Mouse (Mus musculus): ENCODE measurements around the gene Fv1. TPM values are rescaled to one million over a fixed set of nuclear protein-coding genes. Genes with fewer than 3 reads are reported as not detected.

The Fv1 gene
- polyA plus RNA-seq, 1 experiment, result 3.3 TPM

DNA sequence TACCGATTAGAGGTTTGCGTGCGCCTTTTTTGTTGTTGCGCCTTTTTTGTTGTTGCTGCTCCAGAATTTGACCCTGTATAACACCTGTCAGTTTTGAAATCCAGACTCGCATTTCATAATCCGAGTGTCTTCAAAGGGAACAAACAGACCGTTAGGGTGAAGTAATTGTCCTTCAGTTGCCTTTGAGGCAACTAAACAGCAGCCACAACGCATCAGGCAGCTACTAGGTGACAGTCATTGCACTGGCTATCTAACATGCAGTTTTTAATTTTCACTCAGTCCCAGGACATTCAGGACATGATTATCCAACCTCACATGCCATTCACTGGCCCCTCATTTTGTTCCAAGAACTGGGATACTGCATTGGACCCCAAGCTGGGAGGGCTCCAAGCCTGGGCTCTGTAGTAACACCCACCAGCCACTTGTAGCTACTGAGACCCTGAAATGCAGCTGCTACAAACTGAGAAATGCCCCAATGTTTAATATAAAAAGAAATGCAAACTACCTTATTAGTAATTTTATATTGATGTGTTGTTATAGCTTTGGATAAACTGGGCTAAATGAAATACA, 36.4 kb downstream of the Fv1 start:
- no peak for TF ChIP-seq POLR2A (IDR thresholded peaks at IDR 0.05; ENCODE audit: borderline replicate concordance, control insufficient read depth, low read depth, low read length)
- H3K4me1 ChIP-seq (ENCODE audit: control insufficient read depth, insufficient read depth, low read length), result peaks cover 6% of the 10 kb centered on the region
- H3K4me3 ChIP-seq (replicated peaks; ENCODE audit: control insufficient read depth, low read depth, low read length), result peak overlapping the region; percentile 95
- under 1% methylated on average over 8 of the region's 8 CpGs for WGBS
- peak overlapping the region; percentile 42; the same call in 1 of the 2 replicates for H3K27ac ChIP-seq (ENCODE audit: control insufficient read depth, insufficient read depth, low read depth, low read length, poor library complexity)

GRCm38 (mm10) chr4:147906230-147906629, 37.5 kb downstream of the Fv1 start:
- no peak overlapping the region for H3K4me3 ChIP-seq (replicated peaks; ENCODE audit: control insufficient read depth, low read depth, low read length)
- 74% methylated on average over 5 of the region's 5 CpGs for WGBS
- no peak for TF ChIP-seq CTCF (IDR thresholded peaks at IDR 0.05; ENCODE audit: control insufficient read depth, insufficient read depth, low read length)
- no peak for TF ChIP-seq POLR2A (IDR thresholded peaks at IDR 0.05; ENCODE audit: borderline replicate concordance, control insufficient read depth, low read depth, low read length)
- H3K4me1 ChIP-seq (ENCODE audit: control insufficient read depth, insufficient read depth, low read length), result peaks cover 6% of the 10 kb centered on the region
- H3K27ac ChIP-seq (ENCODE audit: control insufficient read depth, insufficient read depth, low read depth, low read length, poor library complexity), result no peak overlapping the region; the same call in 1 of the 2 replicates

DNA sequence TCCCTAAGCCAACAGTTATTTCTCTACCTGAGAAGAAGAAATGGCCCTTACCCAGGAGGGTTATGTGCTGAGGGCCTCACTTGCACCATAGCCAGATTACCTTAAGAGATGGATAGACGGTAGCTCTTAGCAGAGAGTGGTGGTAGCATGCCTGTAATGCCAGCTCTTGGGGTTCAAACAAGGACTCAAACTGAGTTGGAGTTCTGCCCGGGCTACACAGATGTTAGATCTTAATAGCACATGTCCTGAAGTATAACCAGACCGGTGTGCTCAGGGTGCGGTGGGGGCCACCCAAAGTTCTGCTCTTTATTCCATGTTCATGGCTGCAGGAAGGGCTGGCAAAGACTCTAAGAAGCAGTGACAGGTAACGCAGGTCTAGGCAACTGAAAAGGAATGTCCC, 40.7 kb downstream of the Fv1 start:
- H3K4me3 ChIP-seq (replicated peaks; ENCODE audit: control insufficient read depth, low read depth, low read length), result no peak overlapping the region
- no peak overlapping the region for H3K27ac ChIP-seq (ENCODE audit: control insufficient read depth, insufficient read depth, low read depth, low read length, poor library complexity)
- TF ChIP-seq POLR2A (IDR thresholded peaks at IDR 0.05; ENCODE audit: borderline replicate concordance, control insufficient read depth, low read depth, low read length), result no peak
- no peak for TF ChIP-seq CTCF (IDR thresholded peaks at IDR 0.05; ENCODE audit: control insufficient read depth, insufficient read depth, low read length)
- WGBS, result 82% methylated on average over 5 of the region's 5 CpGs
- no peaks in the 10 kb centered on the region; the same call in 1 of the 2 replicates for H3K4me1 ChIP-seq (ENCODE audit: control insufficient read depth, insufficient read depth, low read length)

DNA sequence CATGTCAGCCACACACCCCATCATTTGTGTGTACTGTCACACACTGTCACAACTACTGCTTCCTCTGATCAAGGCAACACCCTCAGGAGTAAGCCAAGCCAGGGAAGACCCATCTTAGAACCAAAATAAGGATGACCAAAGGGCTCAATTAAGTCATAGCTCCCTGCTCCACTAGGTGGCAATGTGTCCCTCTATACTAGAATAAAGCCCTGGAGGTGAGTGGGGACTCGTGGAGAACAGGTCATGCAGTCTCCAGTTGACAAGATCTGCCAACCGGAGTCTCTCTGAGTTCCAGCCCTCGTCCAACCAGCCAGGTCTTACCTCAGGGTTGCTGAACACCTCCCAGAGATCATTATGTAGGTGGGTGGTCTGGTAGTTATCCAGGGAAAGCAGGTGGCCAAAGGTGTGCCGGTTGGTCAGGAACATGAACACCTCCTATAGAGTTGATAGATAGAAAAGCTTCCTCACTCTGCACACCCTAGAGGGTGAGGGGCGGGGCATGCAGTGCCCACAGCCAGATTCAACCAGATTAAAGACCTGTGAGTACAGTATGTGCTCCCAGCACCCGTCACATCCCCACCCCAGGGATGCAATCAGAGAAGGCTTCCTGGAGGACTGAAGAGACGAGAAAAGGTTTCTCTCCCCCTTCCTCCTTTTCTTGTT, 49.8 kb downstream of the Fv1 start:
- Histone ChIP-seq H3K27ac (ENCODE audit: control insufficient read depth, insufficient read depth, low read depth, low read length, poor library complexity) (no peak overlapping the region), H3K4me1 (ENCODE audit: control insufficient read depth, insufficient read depth, low read length) (no peaks in the 10 kb centered on the region; the same call in 1 of the 2 replicates), H3K4me3 (replicated peaks; ENCODE audit: control insufficient read depth, low read depth, low read length) (no peak overlapping the region)
- TF ChIP-seq POLR2A (IDR thresholded peaks at IDR 0.05; ENCODE audit: borderline replicate concordance, control insufficient read depth, low read depth, low read length) (no peak), CTCF (IDR thresholded peaks at IDR 0.05; ENCODE audit: control insufficient read depth, insufficient read depth, low read length) (0 out of 2 replicates have a peak, but pooled peaks have one; percentile 13)
- WGBS, result 48% methylated on average over 7 of the region's 7 CpGs

Other genes with a start within 250 kb of the Fv1 start
- gene Zfp979, start 226.5 kb upstream of the Fv1 start, polyA plus RNA-seq (2011; ENCODE audit: insufficient read depth, insufficient read length, low replicate concordance, missing spikeins), result 0.86 and 6.6 TPM in 2 replicates
- gene Zfp534, start 166.4 kb upstream of the Fv1 start, polyA plus RNA-seq (2011; ENCODE audit: insufficient read depth, insufficient read length, low replicate concordance, missing spikeins), result 2.3 TPM in 1 of 2 replicates, not detected in the other
- 6.1 and 13.8 TPM in 2 replicates for gene Zfp984, start 59.2 kb upstream of the Fv1 start, polyA plus RNA-seq (2011; ENCODE audit: insufficient read depth, insufficient read length, low replicate concordance, missing spikeins)
- gene Zfp933, start 20.6 kb upstream of the Fv1 start, polyA plus RNA-seq (2011; ENCODE audit: insufficient read depth, insufficient read length, low replicate concordance, missing spikeins), result 2.0 and 4.5 TPM in 2 replicates
- 88.5 and 129 TPM in 2 replicates for gene Miip, start 163 bp upstream of the Fv1 start, polyA plus RNA-seq (2011; ENCODE audit: insufficient read depth, insufficient read length, low replicate concordance, missing spikeins)
- gene Mfn2, start 35.7 kb downstream of the Fv1 start, polyA plus RNA-seq (2011; ENCODE audit: insufficient read depth, insufficient read length, low replicate concordance, missing spikeins), result 12.1 and 23.5 TPM in 2 replicates
- 5.6 and 10.2 TPM in 2 replicates for gene Plod1, start 67.8 kb downstream of the Fv1 start, polyA plus RNA-seq (2011; ENCODE audit: insufficient read depth, insufficient read length, low replicate concordance, missing spikeins)
- gene 2510039O18Rik, start 71.9 kb downstream of the Fv1 start, polyA plus RNA-seq (2011; ENCODE audit: insufficient read depth, insufficient read length, low replicate concordance, missing spikeins), result 12.4 and 19.6 TPM in 2 replicates
- not detected in 2 replicates for gene Nppb, start 116.8 kb downstream of the Fv1 start, polyA plus RNA-seq (2011; ENCODE audit: insufficient read depth, insufficient read length, low replicate concordance, missing spikeins)
- not detected in 2 replicates for gene Nppa, start 131.7 kb downstream of the Fv1 start, polyA plus RNA-seq (2011; ENCODE audit: insufficient read depth, insufficient read length, low replicate concordance, missing spikeins)
- gene Clcn6, start 169.8 kb downstream of the Fv1 start, polyA plus RNA-seq (2011; ENCODE audit: insufficient read depth, insufficient read length, low replicate concordance, missing spikeins), result 3.4 and 6.8 TPM in 2 replicates
- 5.2 and 9.6 TPM in 2 replicates for gene Mthfr, start 170.1 kb downstream of the Fv1 start, polyA plus RNA-seq (2011; ENCODE audit: insufficient read depth, insufficient read length, low replicate concordance, missing spikeins)
- 10.0 and 20.9 TPM in 2 replicates for gene Agtrap, start 219.1 kb downstream of the Fv1 start, polyA plus RNA-seq (2011; ENCODE audit: insufficient read depth, insufficient read length, low replicate concordance, missing spikeins)